Mouse (Mus musculus) olfactory bulb, adult 2 months (tissue): Measurements from ENCODE around the gene Nktr. TPM values are rescaled to one million over a fixed set of nuclear protein-coding genes. Genes with fewer than 3 reads are reported as not detected.
A peak's percentile ranks its signal among the peaks of the same experiment; 100 is the strongest.

Experiments used
- H3K27ac ChIP-seq: fragments of 200-500 bp; 2 replicates; pipeline ENCODE4 v1.5.1; 2012; ENCODE audit warnings: low read depth, low read length; ENCODE audit not compliant: insufficient read depth
- H3K4me1 ChIP-seq: fragments of 200-500 bp; 2 replicates; pipeline ENCODE4 v1.6.1; 2012; ENCODE audit warnings: low read length; ENCODE audit not compliant: control insufficient read depth, insufficient read depth
- H3K4me3 ChIP-seq: fragments of 200-500 bp; 2 replicates; pipeline ENCODE4 v1.5.1; 2012; ENCODE audit warnings: mild to moderate bottlenecking, low read depth, low read length, moderate library complexity; ENCODE audit not compliant: insufficient read depth
- CTCF ChIP-seq: fragments of 200-500 bp; IDR thresholded peaks from 2 replicates; pipeline ENCODE4 v1.5.1; 2012; ENCODE audit warnings: low read depth, mild to moderate bottlenecking, low read length, moderate library complexity; ENCODE audit not compliant: insufficient read depth
- POLR2A ChIP-seq: fragments of 200-500 bp; IDR thresholded peaks from 2 replicates; pipeline ENCODE4 v1.6.1; 2012; ENCODE audit warnings: mild to moderate bottlenecking, low read depth, low read length, moderate library complexity; ENCODE audit not compliant: insufficient read depth
- WGBS: fragments of 180-500 bp; shearing (Covaris S2); methylation state at CpG from one replicate; pipeline ENCODE4 v1.1.7; 2018; 5-methylcytosine and 5-hydroxymethylcytosine counted together
- polyA plus RNA-seq: library from polyadenylated mRNA; stranded (reverse); fragments of >200 nt; gene quantifications from 2 replicates; pipeline ENCODE4 v1.2.4, GENCODE M21; 2012; ENCODE audit warnings: low replicate concordance; ENCODE audit not compliant: missing spikeins, insufficient read depth, insufficient read length

Nktr gene
- polyA plus RNA-seq, result 164 and 673 TPM in 2 replicates

DNA sequence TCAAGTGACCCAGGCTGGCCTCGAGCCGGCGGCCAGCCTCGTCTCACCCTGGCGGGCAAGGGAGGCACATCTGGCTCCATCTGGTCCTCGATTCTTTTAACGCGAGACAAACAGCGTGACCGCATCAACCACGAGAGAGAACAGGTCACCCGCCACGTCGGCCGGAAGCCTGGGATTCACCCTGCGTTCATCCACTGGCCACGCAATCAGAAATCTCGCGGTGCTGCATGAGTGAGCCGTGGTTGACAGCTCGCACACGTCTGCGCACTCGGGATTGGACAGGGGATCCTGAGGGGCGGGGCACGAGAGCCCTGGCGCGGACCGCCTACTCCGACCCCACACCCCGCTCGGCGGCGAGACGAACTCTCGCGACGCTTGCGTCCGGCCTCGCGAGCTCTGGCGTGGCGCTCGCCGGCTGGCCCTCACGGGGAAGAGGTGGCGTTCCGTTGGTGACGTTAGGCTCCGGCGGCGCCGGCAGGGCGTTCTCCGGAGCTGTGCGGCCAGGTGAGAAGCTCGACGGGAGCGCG, at the start of gene Nktr:
Gene Nktr (plus strand): TSS at position 378 of the 527 bp plus-strand sequence.
- peak within 1 kb of the TSS; percentile 88 for H3K4me3 ChIP-seq
- TF ChIP-seq POLR2A (peak; percentile 57; the same call in 1 of the 2 replicates), CTCF (0 out of 2 replicates have a peak, but pooled peaks have one; percentile 1)
- peak within 1 kb of the TSS; percentile 92 for H3K27ac ChIP-seq
- H3K4me1 ChIP-seq, result peaks cover 5% of the 10 kb centered on the region; the same call in 1 of the 2 replicates
- WGBS, result under 1% methylated on average over 61 of the region's 61 CpGs

DNA sequence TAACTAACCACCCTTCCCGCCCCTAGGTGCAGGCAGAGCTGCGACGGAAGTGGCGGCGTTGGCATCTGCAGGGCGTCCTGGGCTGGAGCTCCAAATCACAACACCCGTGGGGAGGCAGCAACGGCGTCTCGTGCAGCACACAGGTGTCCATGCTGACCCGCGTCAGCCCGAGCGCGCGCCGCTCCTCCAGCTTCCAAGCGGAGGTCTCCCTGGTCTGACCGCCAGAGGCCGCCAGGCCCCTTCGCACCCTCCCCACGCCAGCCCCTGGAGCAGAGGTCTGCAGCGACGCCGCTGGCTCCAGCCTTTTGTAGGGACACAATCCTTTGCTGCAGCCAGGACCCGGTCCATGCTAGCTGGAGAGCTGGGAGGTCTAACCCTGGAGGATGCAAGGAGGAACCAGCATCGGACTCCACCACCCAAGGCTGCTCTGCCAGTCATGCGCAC, 49.6 kb upstream of the Nktr start:
- Histone ChIP-seq H3K27ac (no peak overlapping the region), H3K4me3 (peak overlapping the region; percentile 18)
- WGBS, result under 1% methylated on average over 28 of the region's 28 CpGs

DNA sequence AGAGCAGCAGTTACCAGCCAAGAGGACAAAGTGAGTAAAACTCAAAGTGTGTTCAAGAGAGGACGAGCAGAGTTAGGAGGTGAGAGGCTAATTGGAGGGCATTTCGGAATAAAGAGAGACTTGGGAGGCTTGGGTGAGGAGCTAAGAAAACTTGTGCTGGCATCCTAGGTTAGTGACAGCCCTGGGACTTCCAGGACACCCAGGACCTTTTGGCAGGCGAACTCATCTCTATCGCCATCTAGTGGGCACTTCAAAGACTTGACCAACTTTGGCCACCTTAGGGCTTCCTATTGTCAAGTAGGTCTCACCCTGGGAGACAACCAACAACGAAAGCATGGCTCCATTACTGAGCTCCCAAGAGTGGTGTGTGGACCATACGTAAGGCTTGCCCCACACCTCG, 47.7 kb upstream of the Nktr start:
- Histone ChIP-seq H3K27ac (no peak overlapping the region), H3K4me1 (peaks cover 21% of the 10 kb centered on the region), H3K4me3 (no peak overlapping the region)
- WGBS, result 38% methylated on average over 7 of the region's 7 CpGs
- TF ChIP-seq POLR2A, result no peak
- TF ChIP-seq CTCF, result no peak; the same call in 1 of the 2 replicates

More for the DNA sequence above, 49.6 kb upstream of the Nktr start:
- TF ChIP-seq CTCF, result peak; percentile 56; the same call in 1 of the 2 replicates
- no peak for TF ChIP-seq POLR2A
- peaks cover 21% of the 10 kb centered on the region for H3K4me1 ChIP-seq

DNA sequence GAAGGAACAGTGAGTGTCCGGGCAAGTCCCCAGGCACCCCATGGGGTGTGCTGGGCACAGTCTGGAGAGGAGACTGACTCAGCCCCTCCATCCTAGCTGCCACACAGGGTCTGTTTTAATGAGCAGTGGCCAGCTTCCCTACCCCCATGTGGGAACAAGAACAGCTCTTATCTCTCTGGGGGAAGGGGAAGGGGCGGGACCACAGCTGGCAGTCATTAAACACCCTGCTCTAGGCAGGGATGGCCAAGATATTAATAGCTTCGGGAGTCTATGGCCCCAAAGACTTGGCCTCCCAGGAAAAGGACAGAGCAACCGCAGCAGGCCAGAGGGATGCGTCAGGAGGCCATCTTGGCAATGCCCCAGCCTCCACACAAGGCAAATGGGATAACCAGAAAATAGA, 46.7 kb upstream of the Nktr start:
- TF ChIP-seq CTCF (no peak), POLR2A (no peak)
- WGBS, result 61% methylated on average over 5 of the region's 5 CpGs
- H3K4me1 ChIP-seq, result peaks cover 21% of the 10 kb centered on the region
- no peak overlapping the region for H3K4me3 ChIP-seq
- no peak overlapping the region for H3K27ac ChIP-seq

DNA sequence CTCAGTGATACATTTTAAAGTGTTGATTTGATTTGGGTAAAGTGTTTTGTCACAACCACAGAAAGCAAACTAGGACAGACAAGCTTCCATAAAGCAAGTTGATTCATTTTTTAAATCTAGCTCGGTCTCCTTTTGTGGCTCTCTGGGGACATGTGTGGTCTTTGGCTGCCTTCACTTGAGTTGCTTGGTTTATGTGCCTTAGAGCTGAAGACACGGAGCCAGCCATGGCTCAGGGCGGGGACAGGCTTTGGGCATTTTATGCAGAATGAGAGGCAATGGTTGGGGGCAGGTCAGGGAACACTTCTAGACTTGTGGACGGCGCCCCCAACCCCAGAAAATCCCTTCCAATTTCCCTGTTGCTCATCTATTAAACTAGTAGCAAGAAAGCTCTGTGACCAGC, 45.3 kb upstream of the Nktr start:
- 93% methylated on average over 5 of the region's 5 CpGs for WGBS
- Histone ChIP-seq H3K4me1 (peaks cover 21% of the 10 kb centered on the region), H3K27ac (no peak overlapping the region)

DNA sequence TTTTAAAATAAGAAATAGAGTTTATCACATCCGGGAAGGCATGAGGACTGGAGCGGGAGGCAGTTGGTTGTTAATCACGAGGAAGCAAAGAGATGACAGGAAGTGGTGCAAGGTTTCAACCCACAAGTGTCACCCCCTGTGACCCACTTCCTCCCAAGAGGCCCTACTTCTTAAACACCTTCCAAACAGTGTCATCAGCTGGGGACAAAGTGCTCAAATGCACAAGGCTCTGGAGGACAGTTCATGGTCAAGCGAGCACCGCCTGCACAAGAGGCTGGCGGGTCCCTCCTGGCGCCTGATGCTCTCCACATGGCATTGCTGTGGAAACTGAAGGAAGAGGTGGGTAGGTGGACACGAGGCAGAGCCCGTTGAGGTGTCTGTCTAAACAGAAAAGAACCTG, 44.0 kb upstream of the Nktr start:
- TF ChIP-seq CTCF, result no peak
- TF ChIP-seq POLR2A, result no peak
- 89% methylated on average over 9 of the region's 9 CpGs for WGBS

More for the DNA sequence above, 45.3 kb upstream of the Nktr start:
- H3K4me3 ChIP-seq, result no peak overlapping the region
- TF ChIP-seq CTCF (no peak), POLR2A (no peak)

DNA sequence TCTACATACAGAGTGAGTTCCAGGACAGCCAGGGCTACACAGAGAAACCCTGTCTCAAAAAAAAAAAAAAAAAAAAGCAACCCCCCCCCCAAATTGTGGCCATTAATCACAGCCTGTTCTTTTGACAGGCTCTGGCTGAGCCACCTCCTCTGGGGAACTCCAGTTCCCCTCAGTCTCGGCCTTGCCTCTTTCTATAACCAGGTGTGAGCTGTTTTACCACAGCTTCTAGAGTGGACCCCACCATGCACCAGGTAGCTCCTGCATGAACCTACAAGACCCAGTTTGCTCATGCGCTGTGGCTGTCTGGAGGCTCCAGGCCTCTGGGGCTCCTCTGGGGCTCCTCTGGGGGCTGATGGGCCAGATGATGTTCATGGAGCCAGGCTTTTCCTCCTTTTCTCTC, 43.4 kb upstream of the Nktr start:
- WGBS, result 96% methylated on average over 2 of the region's 2 CpGs
- no peak overlapping the region for H3K4me3 ChIP-seq
- H3K27ac ChIP-seq, result no peak overlapping the region
- H3K4me1 ChIP-seq, result peaks cover 17% of the 10 kb centered on the region
- no peak for TF ChIP-seq CTCF
- TF ChIP-seq POLR2A, result no peak

More for the DNA sequence above, 44.0 kb upstream of the Nktr start:
- H3K4me1 ChIP-seq, result peaks cover 18% of the 10 kb centered on the region
- H3K27ac ChIP-seq, result no peak overlapping the region
- no peak overlapping the region for H3K4me3 ChIP-seq

DNA sequence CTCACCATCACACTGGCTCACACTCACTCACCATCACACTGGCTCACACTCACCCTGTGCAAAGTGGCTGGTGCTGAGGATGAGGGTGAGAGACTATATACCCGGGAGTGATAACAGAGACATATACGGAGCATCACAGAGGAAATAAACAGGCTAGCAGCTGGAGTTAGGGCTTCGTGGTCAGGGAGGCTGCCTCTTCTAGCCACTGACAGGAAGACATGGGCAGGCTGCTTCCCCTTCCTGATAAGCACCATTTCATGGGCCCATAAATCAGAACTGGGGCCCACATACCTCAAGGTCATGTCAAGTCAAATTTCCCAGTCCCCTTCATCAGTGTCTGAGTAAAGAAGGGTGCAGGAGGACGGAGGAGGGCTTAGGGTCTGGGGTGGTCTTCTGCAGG, 41.9 kb upstream of the Nktr start:
- 83% methylated on average over 4 of the region's 4 CpGs for whole genome bisulfite sequencing
- Histone ChIP-seq H3K4me1 (peaks cover 11% of the 10 kb centered on the region), H3K4me3 (no peak overlapping the region), H3K27ac (no peak overlapping the region)
- TF ChIP-seq CTCF, result no peak
- TF ChIP-seq POLR2A, result no peak

DNA sequence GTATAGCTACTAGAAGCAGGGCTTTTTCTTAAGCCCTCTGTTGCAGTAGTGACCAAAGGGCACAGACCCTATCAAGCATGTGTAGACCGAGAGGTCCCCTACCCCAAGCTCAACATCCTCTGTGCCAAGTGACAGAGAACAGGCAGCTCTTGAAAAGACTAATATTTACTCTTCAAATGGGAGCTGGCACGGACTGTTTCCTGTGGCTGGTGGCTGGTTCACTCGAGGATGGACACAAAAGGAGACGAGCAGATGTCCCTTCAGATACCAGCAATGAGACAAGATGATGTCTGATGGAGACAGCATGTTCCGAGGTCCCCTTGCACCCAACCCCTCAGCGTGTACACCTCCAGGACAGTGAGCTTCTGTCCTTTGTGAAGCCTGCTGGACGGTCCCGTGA, 41.5 kb upstream of the Nktr start:
- TF ChIP-seq POLR2A, result no peak
- TF ChIP-seq CTCF, result no peak
- Histone ChIP-seq H3K4me3 (no peak overlapping the region), H3K4me1 (peaks cover 10% of the 10 kb centered on the region), H3K27ac (no peak overlapping the region)
- 74% methylated on average over 8 of the region's 8 CpGs for WGBS

DNA sequence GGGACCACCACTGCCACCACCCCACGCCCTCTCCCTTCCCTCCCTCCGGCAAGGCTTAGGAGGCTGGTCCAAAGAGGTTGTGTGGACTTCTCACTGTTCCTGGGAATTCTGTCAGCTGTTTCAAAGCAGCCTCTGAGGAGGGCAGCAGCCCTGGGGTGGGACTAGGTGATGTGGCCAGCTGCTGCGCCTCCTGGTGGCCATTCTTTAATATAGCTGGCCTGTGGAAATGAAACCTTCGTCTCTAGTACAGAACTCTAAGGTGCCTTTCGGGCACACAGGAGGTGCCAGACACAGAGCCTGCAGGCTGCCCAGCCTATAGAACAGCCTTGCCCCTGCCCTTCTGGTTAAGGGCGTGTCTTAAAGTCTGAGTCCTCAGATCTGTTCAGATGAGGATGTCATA, 39.4 kb upstream of the Nktr start:
- no peak overlapping the region for H3K27ac ChIP-seq
- 27% methylated on average over 6 of the region's 6 CpGs for WGBS
- H3K4me1 ChIP-seq, result peaks cover 7% of the 10 kb centered on the region
- TF ChIP-seq CTCF (peak; percentile 75), POLR2A (no peak)
- no peak overlapping the region for H3K4me3 ChIP-seq
